Mouse (Mus musculus) CH12.LX (cell line): ENCODE measurements around the gene Npm1. TPM values are rescaled to one million over a fixed set of nuclear protein-coding genes. Genes with fewer than 3 reads are reported as not detected.

ENCODE experiments used
- DNase-seq: peaks from one replicate; pipeline ENCODE4 v3.0.0-alpha.2; 2013; ENCODE audit errors: extremely low read depth
- H3K27ac ChIP-seq: 2 replicates; pipeline ENCODE4 v1.5.1; 2012; ENCODE audit warnings: low read depth, mild to moderate bottlenecking, control low read depth, moderate library complexity; ENCODE audit not compliant: insufficient read depth
- H3K27me3 ChIP-seq: replicated peaks from 2 replicates; pipeline ENCODE3; 2012; ENCODE audit warnings: inconsistent platforms
- H3K36me3 ChIP-seq, 2 experiments: replicated peaks in 1 of 2; 2 replicates each; pipeline versions ENCODE3 to v1.6.1; 2012; ENCODE audit warnings: inconsistent platforms in 1 of 2, low read length in 1 of 2, mild to moderate bottlenecking in 1 of 2, mixed read lengths in 1 of 2, moderate library complexity in 1 of 2; ENCODE audit not compliant: control insufficient read depth in 1 of 2, insufficient read depth in 1 of 2
- H3K4me1 ChIP-seq, 2 experiments: 2 replicates each; pipeline ENCODE4 v1.6.1; 2012; ENCODE audit warnings: inconsistent platforms in 1 of 2, moderate library complexity in 1 of 2; ENCODE audit not compliant: insufficient read depth in 2 of 2, control insufficient read depth in 1 of 2
- H3K4me2 ChIP-seq: 2 replicates; pipeline ENCODE4 v1.6.1; 2012; ENCODE audit warnings: low read depth, mild to moderate bottlenecking, control low read depth; ENCODE audit not compliant: poor library complexity, insufficient read depth, severe bottlenecking
- H3K4me3 ChIP-seq, 3 experiments: fragments of 150-350 bp in 1 of 3; sonication (generic) in 1 of 3; replicated peaks in 1 of 3; 2 replicates each; pipeline versions ENCODE3 to v1.5.1; 2011 to 2012; ENCODE audit warnings: low read depth in 2 of 3, low read length in 2 of 3, mild to moderate bottlenecking in 2 of 3, moderate library complexity in 2 of 3, control low read depth in 1 of 3, improper control_type of control experiment in 1 of 3, inconsistent platforms in 1 of 3, mixed read lengths in 1 of 3; ENCODE audit not compliant: poor library complexity in 1 of 3
- H3K79me2 ChIP-seq: replicated peaks from 2 replicates; pipeline ENCODE4 v1.6.1; 2012; ENCODE audit warnings: mild to moderate bottlenecking, moderate library complexity; ENCODE audit not compliant: control insufficient read depth, poor library complexity, insufficient read depth, severe bottlenecking; ENCODE audit errors: extremely low read depth
- H3K9ac ChIP-seq: 2 replicates; pipeline ENCODE4 v1.6.1; 2012; ENCODE audit warnings: low read depth, mild to moderate bottlenecking, control low read depth, moderate library complexity; ENCODE audit not compliant: insufficient read depth
- H3K9me3 ChIP-seq: replicated peaks from 2 replicates; pipeline ENCODE3; 2012; ENCODE audit warnings: low read length, inconsistent platforms, mixed read lengths
- CTCF ChIP-seq, 2 experiments: IDR thresholded peaks in 1 of 2; conservative IDR thresholded peaks in 1 of 2; 2 replicates each; pipeline ENCODE4 v1.5.1; 2011 to 2012; ENCODE audit warnings: low read depth in 2 of 2, low read length in 2 of 2, improper control_type of control experiment in 1 of 2, inconsistent platforms in 1 of 2, mild to moderate bottlenecking in 1 of 2, moderate library complexity in 1 of 2
- ELF1 ChIP-seq: IDR thresholded peaks from 2 replicates; pipeline ENCODE4 v1.6.1; 2014; ENCODE audit warnings: low read depth, mild to moderate bottlenecking, inconsistent platforms, low read length, improper control_type of control experiment
- JUN ChIP-seq: IDR thresholded peaks from 2 replicates; pipeline ENCODE4 v1.6.1; 2011; ENCODE audit warnings: low read depth, mild to moderate bottlenecking, low read length, improper control_type of control experiment, moderate library complexity; ENCODE audit not compliant: insufficient read depth
- MAFK ChIP-seq: IDR thresholded peaks from 2 replicates; pipeline ENCODE4 v1.6.1; 2011; ENCODE audit warnings: low read length, improper control_type of control experiment; ENCODE audit not compliant: insufficient replicate concordance
- MAZ ChIP-seq: IDR thresholded peaks from 2 replicates; pipeline ENCODE4 v1.6.1; 2012; ENCODE audit warnings: low read depth, mild to moderate bottlenecking, inconsistent platforms, low read length, improper control_type of control experiment, moderate library complexity
- MXI1 ChIP-seq: IDR thresholded peaks from 2 replicates; pipeline ENCODE4 v1.6.1; 2011; ENCODE audit warnings: mild to moderate bottlenecking, low read depth, low read length, improper control_type of control experiment
- MYC ChIP-seq: IDR thresholded peaks from 2 replicates; pipeline ENCODE4 v1.6.1; 2011; ENCODE audit warnings: low read depth, mild to moderate bottlenecking, improper control_type of control experiment, low read length
- RCOR1 ChIP-seq: conservative IDR thresholded peaks from 2 replicates; pipeline ENCODE4 v1.6.1; 2012; ENCODE audit warnings: low read depth, mild to moderate bottlenecking, inconsistent platforms, low read length, improper control_type of control experiment
- USF2 ChIP-seq: conservative IDR thresholded peaks from 2 replicates; pipeline ENCODE4 v1.6.1; 2011; ENCODE audit warnings: low read depth, low read length, improper control_type of control experiment
- ZKSCAN1 ChIP-seq: IDR thresholded peaks from 2 replicates; pipeline ENCODE4 v1.6.1; 2012; ENCODE audit warnings: low read depth, inconsistent platforms, low read length, improper control_type of control experiment, borderline replicate concordance
- dilution Hi-C: fragments of 300-500 bp; cut with MboI; formaldehyde crosslinking; loops from 2 replicates; pipeline ENCODE4 v1.14.3; 2020; ENCODE audit warnings: low sequenced_read_pairs; ENCODE audit not compliant: extremely low pct_unique_long_range_greater_than_20kb, extremely low pct_ligation_motif_present
- in situ Hi-C: fragments of 300-500 bp; cut with MboI; formaldehyde crosslinking; loops from 3 replicates; pipeline ENCODE4 v1.14.3; 2019; ENCODE audit warnings: low sequenced_read_pairs, low pct_ligation_motif_present, low pct_unique_long_range_greater_than_20kb, mixed read lengths
- polyA plus RNA-seq: library from polyadenylated mRNA; unstranded; fragments of >175 nt; gene quantifications from 2 replicates; pipeline ENCODE4 v1.2.1, GENCODE M21; 2012; ENCODE audit warnings: low read depth; ENCODE audit not compliant: insufficient read length
- total RNA-seq, 2 experiments: library from RNA; depleted of rRNA; stranded (reverse); fragments of 300-350 nt in 1 of 2; fragments of >200 nt in 1 of 2; gene quantifications; 2 replicates each; pipeline ENCODE4 v1.2.3; 2012 to 2014

Npm1 gene
- total and polyA plus RNA-seq, 3 experiments = 3,603 to 8,076 (median 6,953) TPM

DNA sequence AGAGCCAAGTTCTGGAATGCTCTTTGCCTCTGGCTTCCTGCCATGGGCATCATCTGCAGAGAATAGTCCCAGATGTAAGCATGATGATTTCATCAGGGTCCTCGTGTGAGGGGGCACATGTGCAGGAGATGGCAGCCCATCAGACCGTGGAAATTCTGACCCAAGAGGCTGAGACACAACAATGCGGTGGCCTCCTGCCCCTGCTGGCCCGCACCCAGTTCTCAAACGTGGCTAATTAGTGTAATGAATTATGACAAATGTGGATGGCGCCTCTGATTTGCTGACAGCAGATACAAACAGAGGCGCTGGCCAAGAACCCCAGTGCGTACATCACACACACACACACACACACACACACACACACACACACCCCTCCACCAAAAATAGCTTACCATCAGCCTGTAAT lies 58.1 kb downstream of the Npm1 start:
- no peak overlapping the region for H3K9ac ChIP-seq
- dilution Hi-C loops = no loop called here
- no peak overlapping the region for H3K27ac ChIP-seq
- TF ChIP-seq MXI1 (no peak), ELF1 (no peak), MAZ (no peak), CTCF (conservative IDR thresholded peaks at IDR 0.05 in 1 of 2, IDR thresholded peaks at IDR 0.05 in 1 of 2; ENCODE audit: low read depth in 2 of 2, low read length in 2 of 2) (no peak), ZKSCAN1 (no peak), MYC (no peak), JUN (no peak), USF2 (no peak)
- no peak overlapping the region for H3K4me3 ChIP-seq
- DNase-seq = no peak
- H3K9me3 ChIP-seq = no peaks in the 10 kb centered on the region
- H3K36me3 ChIP-seq = no peaks in the 10 kb centered on the region
- no peaks in the 10 kb centered on the region for H3K79me2 ChIP-seq
- H3K27me3 ChIP-seq = peaks cover 16% of the 10 kb centered on the region
- H3K4me2 ChIP-seq = no peak overlapping the region
- in situ Hi-C loops = no loop called here
- H3K4me1 ChIP-seq = peaks cover 0 to 5% of the 10 kb centered on the region in 2 experiments; a peak in 3 of 4 replicates

DNA sequence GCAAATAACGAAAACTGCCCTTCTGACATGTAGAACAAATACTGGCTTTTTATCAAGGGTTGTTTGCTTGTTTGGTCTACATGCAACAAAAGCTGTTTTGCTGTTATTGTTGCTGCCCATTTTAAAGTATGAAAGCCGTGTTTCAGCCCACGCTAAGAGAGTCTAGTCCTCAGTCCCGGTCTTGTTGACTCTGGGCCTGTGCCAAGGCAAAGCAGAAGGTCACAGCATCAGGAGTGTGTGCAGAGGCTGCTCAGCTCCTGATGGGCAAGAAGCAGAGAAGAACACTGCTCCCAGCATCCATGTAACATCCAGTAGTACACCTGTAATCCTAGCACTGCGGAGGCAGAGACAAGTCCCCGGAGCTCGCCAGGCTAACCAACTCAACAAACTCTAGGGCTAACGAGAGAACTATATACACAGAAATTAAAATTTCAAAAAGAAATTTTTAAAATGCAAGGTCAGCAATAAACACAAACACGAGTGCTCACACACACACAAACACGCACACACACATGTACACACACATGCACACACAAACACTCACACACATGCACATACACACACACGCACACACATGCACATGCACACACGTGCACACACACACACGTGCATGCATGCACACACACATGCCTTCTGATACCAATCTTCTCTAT lies 59.6 kb downstream of the Npm1 start:
- in situ Hi-C loops (no loop called here), dilution Hi-C loops (no loop called here)
- Histone ChIP-seq H3K4me1 (peaks cover 0 to 10% of the 10 kb centered on the region in 2 experiments; a peak in 3 of 4 replicates), H3K9ac (no peak overlapping the region), H3K27me3 (peaks cover 2% of the 10 kb centered on the region), H3K79me2 (no peaks in the 10 kb centered on the region), H3K27ac (no peak overlapping the region), H3K36me3 (no peaks in the 10 kb centered on the region), H3K9me3 (no peaks in the 10 kb centered on the region), H3K4me3 (no peak overlapping the region), H3K4me2 (no peak overlapping the region)
- TF ChIP-seq RCOR1 (no peak), MAFK (peak; percentile 90)
- DNase-seq = no peak

Other genes with a start within 250 kb of the Npm1 start
- gene Fgf18, start 15.8 kb downstream of the Npm1 start, total RNA-seq (2012; rRNA removed) = not detected in 2 replicates
- gene Fgf18, start 15.8 kb downstream of the Npm1 start, total RNA-seq (2014; rRNA removed) = not detected in 2 replicates
- 0.41 TPM in 1 of 2 replicates, not detected in the other for gene Fgf18, start 15.8 kb downstream of the Npm1 start, polyA plus RNA-seq
- not detected in 2 replicates for gene Tlx3, start 40.4 kb upstream of the Npm1 start, total RNA-seq (2012; rRNA removed)
- gene Tlx3, start 40.4 kb upstream of the Npm1 start, total RNA-seq (2014; rRNA removed) = not detected in 2 replicates
- gene Tlx3, start 40.4 kb upstream of the Npm1 start, polyA plus RNA-seq = not detected in 2 replicates
- gene Gm12117, start 113.5 kb upstream of the Npm1 start, total RNA-seq (2012; rRNA removed) = not detected in 2 replicates
- gene Gm12117, start 113.5 kb upstream of the Npm1 start, total RNA-seq (2014; rRNA removed) = not detected in 2 replicates
- gene Gm12117, start 113.5 kb upstream of the Npm1 start, polyA plus RNA-seq = 0.46 and 0.89 TPM in 2 replicates